Mouse (Mus musculus) left cerebral cortex, adult 8-10 months (tissue): ENCODE results near the gene Atp2c2. TPM values are rescaled to one million over a fixed set of nuclear protein-coding genes. Genes with fewer than 3 reads are reported as not detected.

Experiments used
- DNase-seq, 2 experiments: peaks; one replicate each; pipeline ENCODE4 v3.0.0; 2022; ENCODE audit warnings: low spot score in 2 of 2
- total RNA-seq, 4 experiments: library from RNA; stranded (reverse); gene quantifications; 2 replicates each; pipeline ENCODE4 v1.2.4; 2022

The Atp2c2 gene
- total RNA-seq, 4 experiments from 2014 or later = 1.5 to 2.0 (median 1.8) TPM

- no peak for DNase-seq
These were observed 40.8 kb downstream of the Atp2c2 start for GRCm38 (mm10) chr8:119740634-119741033.

GRCm38 (mm10) chr8:119742409-119742808 is 42.6 kb downstream of the Atp2c2 start:
- no peak for DNase-seq

- DNase-seq = no peak
These were observed 43.6 kb downstream of the Atp2c2 start for GRCm38 (mm10) chr8:119743291-119744026.

- no peak for DNase-seq
These were observed 44.8 kb downstream of the Atp2c2 start for GRCm38 (mm10) chr8:119744604-119745003.

- DNase-seq = no peak
These were observed 55.7 kb downstream of the Atp2c2 start for GRCm38 (mm10) chr8:119755238-119756146.

- DNase-seq = no peak
These were observed 56.3 kb downstream of the Atp2c2 start for GRCm38 (mm10) chr8:119756147-119756461.

- DNase-seq = no peak
These were observed 56.7 kb downstream of the Atp2c2 start for GRCm38 (mm10) chr8:119756538-119756937.

GRCm38 (mm10) chr8:119761692-119762091 is 61.9 kb downstream of the Atp2c2 start:
- no peak for DNase-seq

- no peak for DNase-seq
These were observed 62.7 kb downstream of the Atp2c2 start for GRCm38 (mm10) chr8:119762226-119763220.

GRCm38 (mm10) chr8:119765311-119765710 is 65.5 kb downstream of the Atp2c2 start:
- no peak for DNase-seq

- no peak for DNase-seq
These were observed 66.1 kb downstream of the Atp2c2 start for GRCm38 (mm10) chr8:119765761-119766444.

- no peak for DNase-seq
These were observed 76.9 kb downstream of the Atp2c2 start for GRCm38 (mm10) chr8:119776668-119777245.

GRCm38 (mm10) chr8:119777765-119778164 is 78.0 kb downstream of the Atp2c2 start:
- DNase-seq = no peak

GRCm38 (mm10) chr8:119778263-119778662 is 78.5 kb downstream of the Atp2c2 start, which contains the start of gene Tldc1:
Gene Tldc1 (minus strand): TSS chr8:119778416.
- peak; percentile 96 to 100 for DNase-seq

GRCm38 (mm10) chr8:119779013-119779737 is 79.4 kb downstream of the Atp2c2 start:
- DNase-seq = peak; percentile 60 to 74

- DNase-seq = no peak
These were observed 80.7 kb downstream of the Atp2c2 start for GRCm38 (mm10) chr8:119780402-119781049.

- no peak for DNase-seq
These were observed 81.5 kb downstream of the Atp2c2 start for GRCm38 (mm10) chr8:119781086-119781840.

- peak; percentile 59 to 67 for DNase-seq
These were observed 82.9 kb downstream of the Atp2c2 start for GRCm38 (mm10) chr8:119782715-119783114.
